Mouse (Mus musculus) monocyte, adult 5-6 weeks (primary cell): Measurements from ENCODE around the gene Tango2. TPM values are rescaled to one million over a fixed set of nuclear protein-coding genes. Genes with fewer than 3 reads are reported as not detected.

ENCODE experiments used
- ATAC-seq: fragments of 153-309, 156-312 bp; replicated peaks from 2 replicates; pipeline ENCODE4 v1.8.0; 2017; ENCODE audit warnings: mild to moderate bottlenecking; ENCODE audit not compliant: low TSS enrichment, insufficient number of reproducible peaks, severe bottlenecking, poor library complexity, low FRiP score
- total RNA-seq: library from RNA; stranded (forward); fragments of 200-1000, 200-491, 200-594 nt; gene quantifications from 3 replicates; pipeline ENCODE4 v1.2.3, GENCODE M21; 2017

Gene Tango2
- total RNA-seq, 1 experiment from 2014 or later: 15.3 TPM

DNA sequence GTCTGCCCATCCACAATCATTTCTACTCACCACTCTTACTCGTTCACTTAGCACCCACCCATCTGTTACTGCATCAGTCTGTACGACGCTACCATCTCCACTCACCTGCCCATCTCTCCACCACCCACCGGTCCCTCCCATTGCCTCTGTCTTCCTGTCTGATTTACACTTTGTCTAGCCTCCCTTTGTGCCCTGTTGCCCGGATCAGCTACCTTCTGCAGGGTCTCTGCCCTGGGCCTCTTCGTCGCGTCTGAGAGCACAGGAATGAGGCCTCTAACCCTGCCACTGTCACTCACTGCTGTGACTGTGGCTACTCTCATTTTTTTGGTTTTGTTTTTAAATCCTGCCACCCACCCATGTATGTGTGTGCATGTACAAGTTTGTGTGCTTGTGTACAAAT, 36.8 kb upstream of the Tango2 start:
- ATAC-seq: no peak

GRCm38 (mm10) chr16:18384211-18384610, 36.3 kb upstream of the Tango2 start:
- no peak for ATAC-seq

- ATAC-seq: no peak
Observed at GRCm38 (mm10) chr16:18383756-18384155, 35.9 kb upstream of the Tango2 start.

- ATAC-seq: no peak
Observed at GRCm38 (mm10) chr16:18383045-18383726, 35.3 kb upstream of the Tango2 start.

GRCm38 (mm10) chr16:18381621-18382258, 33.8 kb upstream of the Tango2 start:
- ATAC-seq: no peak

GRCm38 (mm10) chr16:18380495-18381063, 32.7 kb upstream of the Tango2 start:
- ATAC-seq: no peak

GRCm38 (mm10) chr16:18379338-18380001, 31.6 kb upstream of the Tango2 start:
- no peak for ATAC-seq

GRCm38 (mm10) chr16:18378489-18378888, 30.6 kb upstream of the Tango2 start:
- ATAC-seq: no peak

DNA sequence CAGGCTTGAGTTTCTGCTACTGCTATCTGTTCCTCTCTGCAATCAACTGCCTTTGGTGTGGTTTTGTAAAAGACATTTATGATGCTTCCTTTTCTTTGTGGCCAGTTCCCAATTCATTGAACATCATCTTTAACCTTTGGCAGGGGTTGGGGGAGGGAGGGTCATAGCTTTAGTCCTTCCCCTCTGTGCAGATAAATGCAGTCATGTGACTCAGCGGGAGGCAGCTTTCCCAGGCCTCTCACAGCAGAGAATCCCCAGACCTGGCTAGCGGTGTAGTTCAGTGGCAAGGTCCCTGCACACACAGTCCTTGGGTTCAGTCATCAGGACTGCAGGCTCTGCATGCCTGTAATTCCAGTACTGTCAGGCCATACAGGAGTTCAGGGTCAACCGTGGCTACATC, 29.3 kb upstream of the Tango2 start:
- ATAC-seq: no peak

GRCm38 (mm10) chr16:18376297-18376954, 28.5 kb upstream of the Tango2 start:
- no peak for ATAC-seq

DNA sequence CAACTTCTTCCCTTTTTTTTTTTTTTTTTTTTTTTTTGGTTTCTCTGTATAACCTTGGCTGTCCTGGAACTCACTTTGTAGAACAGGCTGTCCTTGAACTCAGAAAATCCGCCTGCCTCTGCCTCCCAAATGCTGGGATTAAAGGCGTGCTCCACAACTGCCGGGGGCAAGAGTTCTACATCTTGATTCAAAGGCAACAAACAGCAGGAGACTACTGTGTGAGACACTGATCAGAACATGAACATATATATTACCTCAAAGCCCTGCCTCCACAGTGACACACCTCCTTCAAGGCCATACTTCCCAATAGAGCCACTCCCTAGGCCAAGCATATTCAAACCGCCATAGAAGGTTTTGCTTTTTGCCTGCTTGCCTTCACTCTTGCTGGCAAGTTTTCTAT, 25.7 kb upstream of the Tango2 start:
- no peak for ATAC-seq

GRCm38 (mm10) chr16:18370197-18370596, 22.3 kb upstream of the Tango2 start:
- ATAC-seq: no peak

DNA sequence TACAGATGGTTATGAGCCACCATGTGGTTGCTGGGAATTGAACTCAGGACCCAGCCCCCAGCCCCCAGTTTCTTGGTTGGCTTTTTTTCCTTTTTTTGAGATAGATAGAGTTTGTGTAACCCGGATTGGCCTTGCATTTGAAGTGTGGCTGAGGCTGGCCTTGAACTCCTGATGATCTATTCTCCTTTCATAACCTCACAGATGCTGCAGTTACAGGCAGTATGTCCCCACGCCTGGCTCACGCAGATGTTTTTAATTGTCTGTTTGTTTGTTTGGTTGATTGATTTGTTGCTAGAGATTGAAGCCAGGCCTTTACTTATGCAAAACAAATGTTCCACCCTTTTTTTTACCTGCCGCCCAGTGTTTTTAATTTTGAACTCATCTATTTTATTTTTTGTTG, 18.9 kb upstream of the Tango2 start:
- ATAC-seq: no peak

- no peak for ATAC-seq
Observed at GRCm38 (mm10) chr16:18362948-18363347, 15.0 kb upstream of the Tango2 start.

- no peak for ATAC-seq
Observed at GRCm38 (mm10) chr16:18360151-18360805, 12.4 kb upstream of the Tango2 start.

DNA sequence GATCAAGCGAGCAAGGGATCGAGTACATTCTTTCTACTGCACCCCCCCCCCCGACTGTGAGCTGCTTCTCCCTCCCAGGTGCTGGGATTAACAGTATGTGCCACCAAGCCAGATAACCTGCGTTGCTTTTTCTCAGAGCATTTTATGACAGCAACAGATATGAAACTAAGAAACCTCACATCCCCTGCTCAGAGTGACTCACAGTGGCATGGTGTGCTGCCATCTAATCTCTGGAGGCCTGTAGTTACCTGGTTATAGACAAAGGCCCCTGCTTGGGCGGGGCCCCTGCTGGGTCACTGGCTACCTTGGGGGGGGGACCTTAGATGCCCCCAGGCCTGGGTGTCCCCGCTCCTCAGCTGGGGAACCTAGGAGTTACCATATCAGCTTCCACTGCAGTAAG, 10.1 kb upstream of the Tango2 start:
- ATAC-seq: no peak

GRCm38 (mm10) chr16:18356961-18357360, 9.1 kb upstream of the Tango2 start:
- ATAC-seq: no peak

DNA sequence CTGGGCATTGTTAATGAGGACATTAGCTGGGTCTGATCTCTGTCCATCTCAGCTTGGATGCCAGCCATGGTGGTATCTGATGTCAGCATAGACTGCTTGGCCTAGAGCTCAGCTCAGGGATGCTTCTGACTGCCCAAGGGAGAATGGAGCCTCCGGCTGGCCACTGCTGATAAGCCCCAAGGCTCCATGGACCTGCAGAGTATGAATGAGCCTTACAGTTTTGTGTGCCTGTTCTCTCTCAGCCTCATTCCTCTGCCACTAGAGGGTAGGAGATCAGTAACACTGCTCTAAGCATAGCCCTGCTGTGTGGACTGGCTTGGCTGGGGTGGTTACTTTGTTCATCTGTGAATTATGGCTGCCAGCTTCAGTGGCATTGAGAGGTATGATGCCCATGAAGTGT, 5.2 kb upstream of the Tango2 start:
- ATAC-seq: no peak
